Mouse (Mus musculus) hematopoietic stem cell, adult 5-6 weeks (primary cell): ENCODE data around the gene Smim4. TPM values are rescaled to one million over a fixed set of nuclear protein-coding genes. Genes with fewer than 3 reads are reported as not detected.
A peak's percentile ranks its signal among the peaks of the same experiment; 100 is the strongest.

ENCODE experiments used
- ATAC-seq, 2 experiments: fragments of 125-278 bp in 1 of 2; replicated peaks in 1 of 2; 2 replicates each; pipeline ENCODE4 v1.8.0; 2016 to 2017; ENCODE audit warnings: inconsistent platforms in 2 of 2, mild to moderate bottlenecking in 2 of 2, moderate number of reproducible peaks in 2 of 2, low read depth in 1 of 2, moderate TSS enrichment in 1 of 2; ENCODE audit not compliant: low FRiP score in 2 of 2, poor library complexity in 2 of 2, severe bottlenecking in 2 of 2, insufficient read depth in 1 of 2, low TSS enrichment in 1 of 2
- total RNA-seq: library from RNA; stranded (forward); fragments of 172-1452, 232-1000 nt; gene quantifications from 2 replicates; pipeline ENCODE4 v1.2.3, GENCODE M21; 2017

Gene Smim4
- total RNA-seq, 1 experiment from 2014 or later: 60.0 TPM

- peak; percentile 40 to 51 for ATAC-seq
Measured at GRCm38 (mm10) chr14:31130236-31131220, 1.8 kb upstream of the Smim4 start, which contains the start of gene Nt5dc2. Gene Nt5dc2, plus strand, starts transcription at chr14:31131053.

- ATAC-seq: no peak
Measured at GRCm38 (mm10) chr14:31129326-31130235, 825 bp upstream of the Smim4 start.

- peak; percentile 38 to 56 for ATAC-seq
Measured at GRCm38 (mm10) chr14:31128101-31128825, 493 bp downstream of the Smim4 start.

GRCm38 (mm10) chr14:31126826-31127225 is 1.9 kb downstream of the Smim4 start:
- ATAC-seq: no peak

- ATAC-seq: no peak
Measured at GRCm38 (mm10) chr14:31125106-31126075, 3.4 kb downstream of the Smim4 start.

- no peak for ATAC-seq
Measured at GRCm38 (mm10) chr14:31115522-31115921, 13.2 kb downstream of the Smim4 start.

GRCm38 (mm10) chr14:31114011-31114410 is 14.7 kb downstream of the Smim4 start:
- no peak for ATAC-seq

GRCm38 (mm10) chr14:31112187-31112586 is 16.6 kb downstream of the Smim4 start:
- no peak for ATAC-seq

- no peak for ATAC-seq
Measured at GRCm38 (mm10) chr14:31110613-31111012, 18.1 kb downstream of the Smim4 start.

- ATAC-seq: no peak
Measured at GRCm38 (mm10) chr14:31105156-31105555, 23.6 kb downstream of the Smim4 start.

GRCm38 (mm10) chr14:31089918-31090317 is 38.8 kb downstream of the Smim4 start:
- no peak for ATAC-seq

GRCm38 (mm10) chr14:31088515-31088914 is 40.2 kb downstream of the Smim4 start:
- ATAC-seq: no peak

GRCm38 (mm10) chr14:31087433-31087832 is 41.3 kb downstream of the Smim4 start:
- ATAC-seq: no peak

- no peak for ATAC-seq
Measured at GRCm38 (mm10) chr14:31081147-31081546, 47.6 kb downstream of the Smim4 start.

- ATAC-seq: no peak
Measured at GRCm38 (mm10) chr14:31079313-31080028, 49.3 kb downstream of the Smim4 start.
